Mouse (Mus musculus) liver, embryonic 14.5 days (tissue): ENCODE measurements around the gene Gm20441. TPM values are rescaled to one million over a fixed set of nuclear protein-coding genes. Genes with fewer than 3 reads are reported as not detected.

Experiments
- ATAC-seq: fragments of 200-750 bp; cut with Nextera tagmentation; 2 replicates; pipeline ENCODE4 v1.8.0; 2017; ENCODE audit warnings: moderate number of reproducible peaks, mild to moderate bottlenecking, moderate library complexity; ENCODE audit not compliant: insufficient read depth
- DNase-seq, 3 experiments: peaks; one replicate each; pipeline ENCODE4 v3.0.0-alpha.2; 2012 to 2013; ENCODE audit warnings: low read depth in 3 of 3, low spot score in 3 of 3
- H3K27ac ChIP-seq: fragments of 300-500 bp; sonication (generic); 2 replicates; pipeline ENCODE4 v1.5.1; 2014; ENCODE audit warnings: moderate library complexity, mild to moderate bottlenecking, control low read depth, inconsistent platforms
- H3K27me3 ChIP-seq: fragments of 300-500 bp; sonication (generic); 2 replicates; pipeline ENCODE4 v1.6.1; 2014; ENCODE audit warnings: mild to moderate bottlenecking, low read length, moderate library complexity; ENCODE audit not compliant: control insufficient read depth, insufficient read depth
- H3K36me3 ChIP-seq: fragments of 300-500 bp; sonication (generic); replicated peaks from 2 replicates; pipeline ENCODE4 v1.6.1; 2014; ENCODE audit warnings: low read depth; ENCODE audit not compliant: control insufficient read depth, insufficient read depth
- H3K4me1 ChIP-seq, 2 experiments: fragments of 200-500 bp in 1 of 2; fragments of 300-500 bp in 1 of 2; sonication (generic) in 1 of 2; replicated peaks; 2 replicates each; pipeline ENCODE4 v1.6.1; 2012 to 2014; ENCODE audit warnings: antibody characterized with exemption in 1 of 2, inconsistent platforms in 1 of 2, low read length in 1 of 2; ENCODE audit not compliant: control insufficient read depth in 2 of 2, insufficient read depth in 2 of 2
- H3K4me2 ChIP-seq: fragments of 300-500 bp; sonication (generic); 2 replicates; pipeline ENCODE4 v1.6.1; 2014; ENCODE audit warnings: low read depth, mild to moderate bottlenecking, control low read depth, moderate library complexity
- H3K4me3 ChIP-seq, 2 experiments: fragments of 200-500 bp in 1 of 2; fragments of 300-500 bp in 1 of 2; sonication (generic) in 1 of 2; 2 replicates each; pipeline ENCODE4 v1.5.1; 2012 to 2014; ENCODE audit warnings: low read depth in 2 of 2, low read length in 2 of 2, mild to moderate bottlenecking in 2 of 2, control low read depth in 1 of 2, inconsistent platforms in 1 of 2, moderate library complexity in 1 of 2; ENCODE audit not compliant: insufficient read depth in 1 of 2
- H3K9ac ChIP-seq: fragments of 300-500 bp; sonication (generic); replicated peaks from 2 replicates; pipeline ENCODE4 v1.6.1; 2014; ENCODE audit warnings: mild to moderate bottlenecking, control low read depth, moderate library complexity
- H3K9me3 ChIP-seq: fragments of 300-500 bp; sonication (generic); 2 replicates; pipeline ENCODE4 v1.6.1; 2016; ENCODE audit warnings: low read length, mixed read lengths; ENCODE audit not compliant: control insufficient read depth
- CTCF ChIP-seq: IDR thresholded peaks from 2 replicates; pipeline ENCODE4 v1.5.1; 2016; ENCODE audit warnings: antibody characterized with exemption, low read depth, control low read depth
- EP300 ChIP-seq: IDR thresholded peaks from 2 replicates; pipeline ENCODE4 v1.6.1; 2016; ENCODE audit warnings: antibody characterized with exemption, low read depth
- WGBS: fragments of 180-500 bp; shearing (Covaris S2); extraction: QIAGEN DNeasy Blood & Tissue Kit; methylation state at CpG from one replicate; pipeline ENCODE4 v1.1.7; 2014; ENCODE audit not compliant: insufficient replicate concordance; 5-methylcytosine and 5-hydroxymethylcytosine counted together
- polyA plus RNA-seq, 2 experiments: library from polyadenylated mRNA; depleted of rRNA in 1 of 2; stranded (reverse) in 1 of 2; unstranded in 1 of 2; fragments of >200 nt; fragmentation: Nextera tagmentation in 1 of 2; extraction: Ambion mirVana in 1 of 2; gene quantifications; 2 replicates each; pipeline versions ENCODE4 v1.2.1 to v1.2.3; 2012 to 2014

Gm20441 gene
- polyA plus RNA-seq, 2 experiments, result 0.04 TPM; not detected in 1

DNA sequence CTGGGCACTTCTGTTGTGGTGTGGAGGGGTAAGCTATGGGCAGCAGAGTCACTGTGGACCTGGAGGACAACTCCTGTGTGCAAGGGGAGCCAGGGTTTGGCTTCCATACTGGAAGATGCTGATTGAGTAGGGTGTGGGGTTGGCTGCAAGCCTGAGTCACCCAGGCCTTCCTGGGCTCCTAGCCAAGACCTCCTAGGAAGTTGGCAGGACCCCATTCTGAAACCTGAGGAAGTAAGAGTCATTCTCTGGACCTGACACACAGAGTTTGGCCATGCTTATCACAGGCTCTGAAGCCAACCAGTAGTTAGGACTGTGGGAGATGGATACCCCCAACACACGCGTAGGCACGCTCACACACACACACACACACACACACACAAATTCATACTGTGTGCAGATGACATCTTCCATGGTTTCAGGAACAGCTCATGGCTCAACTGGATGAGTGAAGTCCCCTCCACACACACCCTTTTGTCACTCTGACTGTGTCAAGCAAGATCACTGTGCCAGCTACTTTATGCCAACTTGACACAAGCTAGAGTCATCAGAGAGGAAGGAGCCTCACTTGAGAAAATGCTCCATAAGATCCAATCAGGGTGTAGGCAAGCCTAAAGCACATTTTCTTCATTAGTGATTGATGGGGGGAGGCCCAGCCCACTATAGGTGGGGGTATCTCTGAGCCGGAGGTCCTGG, 47.1 kb upstream of the Gm20441 start:
- no peaks in the 10 kb centered on the region for H3K27me3 ChIP-seq
- no peaks in the 10 kb centered on the region for H3K9me3 ChIP-seq
- DNase-seq, result no peak
- 79% methylated on average over 4 of the region's 4 CpGs for WGBS
- no peak overlapping the region for H3K4me2 ChIP-seq
- no peak overlapping the region for H3K4me3 ChIP-seq
- H3K27ac ChIP-seq, result no peak overlapping the region
- TF ChIP-seq CTCF (no peak), EP300 (no peak)
- H3K9ac ChIP-seq, result no peak overlapping the region
- H3K36me3 ChIP-seq, result no peaks in the 10 kb centered on the region
- no peaks in the 10 kb centered on the region for H3K4me1 ChIP-seq
- ATAC-seq, result no peak

DNA sequence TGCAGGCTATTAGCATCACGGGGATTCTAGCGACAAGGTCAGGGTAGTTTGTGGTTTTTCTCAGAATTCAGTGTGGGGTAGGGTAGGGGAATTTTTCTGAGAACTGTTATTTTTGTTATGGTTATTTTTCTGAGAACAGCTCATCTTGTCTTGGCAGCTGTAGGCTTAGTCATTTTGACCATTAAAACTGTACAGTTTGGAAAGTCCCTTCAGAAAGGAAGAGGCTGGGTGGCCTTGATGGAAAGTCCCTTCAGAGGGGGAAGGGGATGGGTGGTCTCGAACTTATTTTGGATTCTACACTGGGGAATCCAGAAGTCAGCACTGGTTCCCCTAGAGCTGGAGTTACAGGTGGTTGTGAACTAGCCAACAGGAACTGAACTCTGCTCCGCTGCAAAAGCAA, 43.8 kb upstream of the Gm20441 start:
- H3K36me3 ChIP-seq, result no peaks in the 10 kb centered on the region
- TF ChIP-seq CTCF, result no peak
- TF ChIP-seq EP300, result no peak
- no peak overlapping the region for H3K9ac ChIP-seq
- WGBS, result 53% methylated on average over 4 of the region's 4 CpGs
- no peaks in the 10 kb centered on the region for H3K4me1 ChIP-seq
- no peak for ATAC-seq
- no peak overlapping the region for H3K4me3 ChIP-seq
- no peak for DNase-seq
- no peaks in the 10 kb centered on the region for H3K9me3 ChIP-seq
- no peaks in the 10 kb centered on the region for H3K27me3 ChIP-seq
- H3K27ac ChIP-seq, result no peak overlapping the region
- no peak overlapping the region for H3K4me2 ChIP-seq

DNA sequence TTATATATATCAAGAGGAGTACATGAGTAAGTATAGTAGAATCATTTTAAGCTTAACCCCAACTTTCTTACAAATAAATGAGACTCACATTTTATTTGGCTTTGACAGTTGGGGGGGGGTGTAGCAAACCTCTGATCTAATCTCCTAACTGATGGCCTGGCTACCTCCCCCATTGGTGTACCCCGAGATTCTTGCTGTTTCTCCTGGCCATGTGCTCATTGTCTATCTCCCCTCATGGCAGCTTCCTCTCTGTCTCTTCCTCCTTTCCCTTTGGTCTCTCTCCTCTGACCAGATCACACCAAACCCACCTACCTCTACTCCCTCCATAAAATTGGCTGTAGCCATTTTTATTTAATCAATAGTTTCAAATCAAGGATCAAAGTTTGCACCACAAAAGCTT, 43.0 kb upstream of the Gm20441 start:
- H3K4me1 ChIP-seq, result no peaks in the 10 kb centered on the region
- 48% methylated on average over 1 of the region's 1 CpGs for WGBS
- H3K4me2 ChIP-seq, result no peak overlapping the region
- no peaks in the 10 kb centered on the region for H3K27me3 ChIP-seq
- no peak for DNase-seq
- H3K27ac ChIP-seq, result no peak overlapping the region
- no peak for TF ChIP-seq EP300
- TF ChIP-seq CTCF, result no peak
- ATAC-seq, result no peak
- no peaks in the 10 kb centered on the region for H3K9me3 ChIP-seq
- no peaks in the 10 kb centered on the region for H3K36me3 ChIP-seq
- no peak overlapping the region for H3K4me3 ChIP-seq
- no peak overlapping the region for H3K9ac ChIP-seq

DNA sequence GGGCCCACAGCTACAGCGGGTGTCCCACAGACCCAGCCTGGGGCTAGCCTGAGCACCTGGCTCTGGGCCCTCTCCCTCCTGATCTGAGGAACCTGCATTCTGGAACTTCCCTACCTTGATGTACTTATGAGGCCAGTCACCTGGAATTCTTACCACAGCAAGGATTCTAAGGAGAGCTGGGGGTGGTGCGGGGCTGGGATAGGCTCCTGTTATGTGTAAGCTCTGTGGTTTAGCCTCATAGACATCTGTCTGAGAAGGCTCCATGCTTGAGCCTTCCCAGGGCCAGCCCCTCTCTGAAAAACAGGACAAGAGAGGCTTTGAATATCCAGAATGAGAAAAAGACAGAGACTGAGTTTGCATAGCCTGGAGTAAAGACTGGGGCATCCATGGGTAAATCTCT, 41.7 kb upstream of the Gm20441 start, which contains the start of gene Gstt4:
Gstt4 (minus strand) TSS at position 101 of the 400 bp plus-strand sequence.
- ATAC-seq, result no peak
- Histone ChIP-seq H3K9ac (no peak within 1 kb of the TSS), H3K4me2 (no peak within 1 kb of the TSS), H3K4me3 (no peak within 1 kb of the TSS), H3K27me3 (no peaks in the 10 kb centered on the region), H3K9me3 (no peaks in the 10 kb centered on the region), H3K36me3 (no peaks in the 10 kb centered on the region), H3K4me1 (no peaks in the 10 kb centered on the region), H3K27ac (no peak within 1 kb of the TSS)
- WGBS, result 81% methylated on average over 2 of the region's 2 CpGs
- TF ChIP-seq CTCF, result no peak
- no peak for TF ChIP-seq EP300
- DNase-seq, result no peak

DNA sequence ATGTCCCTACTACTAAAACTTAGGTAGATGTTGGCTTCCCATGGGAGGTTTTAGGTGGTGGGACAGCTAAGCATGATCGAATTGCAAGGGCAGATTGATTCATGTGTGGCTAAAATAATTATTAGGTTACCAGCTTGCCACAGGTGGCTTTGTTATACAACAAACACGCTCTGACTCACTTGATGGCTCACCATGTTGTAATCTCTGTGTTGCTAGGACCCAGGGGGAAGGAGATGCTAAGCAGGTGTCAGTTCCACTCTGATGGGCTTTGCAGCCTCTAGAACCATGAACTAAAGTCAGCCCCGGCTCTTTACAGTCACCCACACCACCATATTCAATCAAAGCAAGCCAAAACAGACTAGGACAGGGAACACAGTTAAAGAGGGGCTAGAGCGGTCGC, 39.1 kb upstream of the Gm20441 start:
- Histone ChIP-seq H3K27me3 (no peaks in the 10 kb centered on the region), H3K4me3 (no peak overlapping the region), H3K9me3 (no peaks in the 10 kb centered on the region), H3K4me1 (no peaks in the 10 kb centered on the region), H3K27ac (no peak overlapping the region), H3K36me3 (no peaks in the 10 kb centered on the region), H3K4me2 (no peak overlapping the region), H3K9ac (no peak overlapping the region)
- ATAC-seq, result no peak
- DNase-seq, result no peak
- TF ChIP-seq CTCF, result no peak
- no peak for TF ChIP-seq EP300
- 66% methylated on average over 5 of the region's 5 CpGs for WGBS
